Mouse (Mus musculus): ENCODE measurements around the gene Olfr329-ps.

DNA sequence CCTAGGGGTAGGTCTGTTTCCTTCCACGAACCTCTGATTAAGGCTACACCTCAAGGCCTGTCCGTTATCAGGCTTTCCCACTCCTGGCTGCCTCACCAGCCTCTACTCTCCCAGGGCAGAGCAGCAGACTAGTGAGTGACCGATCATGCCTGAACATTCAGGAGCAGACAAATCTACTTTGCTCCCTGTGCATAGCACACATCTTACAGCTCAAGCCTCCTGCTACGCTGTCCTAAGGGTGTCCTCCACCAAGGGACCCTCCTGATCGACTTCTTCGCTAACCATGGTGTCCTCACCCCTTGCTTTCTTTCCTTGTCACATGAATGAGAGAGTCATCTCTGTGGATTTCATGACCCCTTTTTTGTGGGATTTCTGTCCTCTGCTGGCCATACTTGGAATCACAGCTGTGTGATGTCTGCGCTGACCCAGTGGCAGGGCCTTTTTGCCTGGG lies 41.7 kb upstream of the Olfr329-ps start:
- TF ChIP-seq CTCF (IDR thresholded peaks at IDR 0.05; ENCODE audit: borderline replicate concordance, insufficient read depth, low read length): 0 out of 2 replicates have a peak, but pooled peaks have one; percentile 9
- no peak for TF ChIP-seq POLR2A (IDR thresholded peaks at IDR 0.05; ENCODE audit: low read depth, low read length)

All from embryonic fibroblast, embryonic 13.5 days (primary cell).